Mouse (Mus musculus): ENCODE data around the gene Hsd11b1. TPM values are rescaled to one million over a fixed set of nuclear protein-coding genes. Genes with fewer than 3 reads are reported as not detected.

Gene Hsd11b1
- polyA plus RNA-seq, 1 experiment from 2014 or later = 184 TPM

DNA sequence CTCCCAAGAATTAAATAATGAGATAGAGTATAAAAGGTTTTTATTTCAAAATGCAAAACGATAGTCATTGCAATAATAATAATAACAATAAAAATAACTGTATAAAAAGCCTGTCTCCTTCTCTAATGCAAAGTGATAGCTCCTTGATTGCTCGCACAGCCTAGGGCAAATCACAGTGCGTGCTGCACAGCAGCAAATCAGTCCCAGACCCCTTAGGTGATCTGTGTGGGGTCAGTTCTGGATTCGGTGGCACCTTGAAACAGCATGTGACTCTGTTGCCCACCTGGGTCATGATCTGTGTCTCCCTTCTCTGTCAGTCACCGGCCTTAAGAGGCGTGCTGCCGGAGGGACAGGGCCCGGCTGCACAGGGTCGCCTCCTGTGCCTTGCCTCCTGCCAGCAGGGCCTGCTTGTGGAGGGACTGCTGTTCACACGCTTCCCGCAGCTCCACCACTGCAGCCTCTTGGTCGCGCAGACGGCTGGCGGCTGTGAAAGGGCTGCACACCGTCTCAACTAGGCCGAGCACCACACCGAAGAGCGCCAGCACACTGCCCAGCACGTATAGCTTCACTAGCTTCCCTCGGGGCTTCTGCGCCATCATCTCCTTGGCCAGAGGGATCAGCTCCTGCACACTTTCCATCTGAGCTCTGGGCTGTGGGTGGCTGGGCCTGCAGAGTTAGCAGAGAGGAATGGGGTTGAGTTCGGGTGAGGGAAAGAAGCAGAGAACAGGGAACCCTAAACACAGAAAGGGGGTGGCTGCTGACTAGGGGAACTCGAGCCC, 8.5 kb upstream of the Hsd11b1 start:
- Histone ChIP-seq H3K4me2 (replicated peaks; ENCODE audit: low read depth, low read length) (peak overlapping the region; percentile 58), H3K27ac (ENCODE audit: low read length) (peak overlapping the region; percentile 86), H3K36me3 (ENCODE audit: insufficient read depth, low read length) (no peaks in the 10 kb centered on the region), H3K4me3 (ENCODE audit: low read depth, low read length) (peak overlapping the region; percentile 47), H3K9ac (replicated peaks; ENCODE audit: low read depth) (peak overlapping the region; percentile 58), H3K9me3 (ENCODE audit: low read length) (no peaks in the 10 kb centered on the region), H3K4me1 (ENCODE audit: insufficient read depth, low read depth, low read length) (no peaks in the 10 kb centered on the region; the same call in 1 of the 2 replicates), H3K27me3 (replicated peaks; ENCODE audit: insufficient read depth, low read length) (no peaks in the 10 kb centered on the region)
- TF ChIP-seq CTCF (IDR thresholded peaks at IDR 0.05) (no peak), EP300 (IDR thresholded peaks at IDR 0.05) (no peak)
- peak; percentile 25 for ATAC-seq
- no peak for DNase-seq (ENCODE audit: low spot score)
- 21% methylated on average over 24 of the region's 24 CpGs for WGBS

DNA sequence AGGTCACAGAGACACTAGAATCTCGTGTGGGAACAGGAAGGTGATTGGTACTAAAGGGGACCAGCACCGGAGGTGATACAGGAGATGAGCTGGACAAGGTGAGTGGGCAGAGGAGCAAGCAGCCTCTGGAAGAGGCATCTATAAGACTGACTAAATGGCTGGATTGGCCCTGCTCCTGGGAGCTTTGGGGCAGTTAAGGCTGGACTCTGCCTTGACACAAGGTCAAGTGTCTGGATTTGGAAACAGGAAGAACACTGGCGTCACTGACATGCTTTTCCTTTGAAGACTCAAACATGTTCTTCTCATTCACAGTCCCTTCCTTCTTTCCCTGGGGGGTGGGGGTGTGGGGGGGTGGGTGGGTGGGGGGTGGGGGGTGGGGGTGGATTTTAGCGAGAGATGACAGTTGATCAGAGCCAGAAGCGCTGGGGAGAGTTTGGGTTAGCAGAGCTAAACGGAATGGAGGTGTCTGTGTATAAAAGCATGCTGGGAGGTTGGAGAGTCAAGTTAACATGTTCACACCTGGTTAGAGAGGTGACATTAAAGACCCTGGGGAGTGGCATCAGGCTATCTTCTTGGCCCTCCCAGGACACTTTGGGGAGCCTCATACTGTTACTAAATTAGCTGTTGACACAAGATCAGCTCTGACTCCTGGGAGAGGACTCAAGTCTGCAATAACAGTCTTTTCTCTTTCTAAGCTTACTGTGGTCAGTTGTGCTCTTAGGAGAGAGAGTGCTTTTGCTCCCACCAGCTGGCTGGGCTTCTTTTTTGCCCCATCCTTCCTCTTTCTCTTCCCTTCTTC, 7.3 kb upstream of the Hsd11b1 start:
- H3K36me3 ChIP-seq (ENCODE audit: insufficient read depth, low read length) = no peaks in the 10 kb centered on the region
- peak; percentile 22 for ATAC-seq
- no peaks in the 10 kb centered on the region for H3K27me3 ChIP-seq (replicated peaks; ENCODE audit: insufficient read depth, low read length)
- H3K9me3 ChIP-seq (ENCODE audit: low read length) = no peaks in the 10 kb centered on the region
- 43% methylated on average over 6 of the region's 6 CpGs for WGBS
- peak overlapping the region; percentile 47 for H3K4me3 ChIP-seq (ENCODE audit: low read depth, low read length)
- TF ChIP-seq CTCF (IDR thresholded peaks at IDR 0.05) (no peak), EP300 (IDR thresholded peaks at IDR 0.05) (no peak)
- H3K27ac ChIP-seq (ENCODE audit: low read length) = peak overlapping the region; percentile 86
- 0 out of 2 replicates have a peak overlapping the region, but pooled peaks have one; percentile 58 for H3K9ac ChIP-seq (replicated peaks; ENCODE audit: low read depth)
- no peaks in the 10 kb centered on the region; the same call in 1 of the 2 replicates for H3K4me1 ChIP-seq (ENCODE audit: insufficient read depth, low read depth, low read length)
- DNase-seq (ENCODE audit: low spot score) = peak; percentile 84
- peak overlapping the region; percentile 58 for H3K4me2 ChIP-seq (replicated peaks; ENCODE audit: low read depth, low read length)

DNA sequence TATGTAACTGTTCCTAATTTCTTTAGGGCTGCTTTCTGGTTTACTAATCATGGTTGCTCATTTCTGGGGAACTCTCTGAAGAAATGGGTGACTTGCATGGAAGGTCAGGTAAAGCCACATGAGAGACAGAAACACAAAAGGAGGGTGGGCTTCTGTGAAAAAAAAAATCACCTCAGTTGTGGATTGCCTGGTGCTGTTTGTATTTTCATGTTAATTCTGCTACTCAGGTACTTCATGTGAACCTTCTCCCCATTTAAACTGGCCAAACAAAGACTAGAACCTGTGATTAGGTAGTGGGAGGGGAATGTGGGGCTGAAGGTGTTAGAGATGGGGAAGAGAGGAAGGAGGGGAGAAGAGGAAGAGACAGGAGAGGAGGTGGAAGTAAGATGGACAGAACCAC, 1.9 kb upstream of the Hsd11b1 start:
- no peaks in the 10 kb centered on the region for H3K27me3 ChIP-seq (replicated peaks; ENCODE audit: insufficient read depth, low read length)
- DNase-seq (ENCODE audit: low spot score) (no peak), ATAC-seq (no peak)
- TF ChIP-seq CTCF (IDR thresholded peaks at IDR 0.05) (no peak), EP300 (IDR thresholded peaks at IDR 0.05) (no peak)
- no peak overlapping the region for H3K27ac ChIP-seq (ENCODE audit: low read length)
- H3K4me1 ChIP-seq (ENCODE audit: insufficient read depth, low read depth, low read length) = peaks cover 5% of the 10 kb centered on the region; the same call in 1 of the 2 replicates
- H3K9me3 ChIP-seq (ENCODE audit: low read length) = no peaks in the 10 kb centered on the region
- no peak overlapping the region for H3K9ac ChIP-seq (replicated peaks; ENCODE audit: low read depth)
- H3K36me3 ChIP-seq (ENCODE audit: insufficient read depth, low read length) = no peaks in the 10 kb centered on the region
- no peak overlapping the region for H3K4me3 ChIP-seq (ENCODE audit: low read depth, low read length)
- no peak overlapping the region for H3K4me2 ChIP-seq (replicated peaks; ENCODE audit: low read depth, low read length)

DNA sequence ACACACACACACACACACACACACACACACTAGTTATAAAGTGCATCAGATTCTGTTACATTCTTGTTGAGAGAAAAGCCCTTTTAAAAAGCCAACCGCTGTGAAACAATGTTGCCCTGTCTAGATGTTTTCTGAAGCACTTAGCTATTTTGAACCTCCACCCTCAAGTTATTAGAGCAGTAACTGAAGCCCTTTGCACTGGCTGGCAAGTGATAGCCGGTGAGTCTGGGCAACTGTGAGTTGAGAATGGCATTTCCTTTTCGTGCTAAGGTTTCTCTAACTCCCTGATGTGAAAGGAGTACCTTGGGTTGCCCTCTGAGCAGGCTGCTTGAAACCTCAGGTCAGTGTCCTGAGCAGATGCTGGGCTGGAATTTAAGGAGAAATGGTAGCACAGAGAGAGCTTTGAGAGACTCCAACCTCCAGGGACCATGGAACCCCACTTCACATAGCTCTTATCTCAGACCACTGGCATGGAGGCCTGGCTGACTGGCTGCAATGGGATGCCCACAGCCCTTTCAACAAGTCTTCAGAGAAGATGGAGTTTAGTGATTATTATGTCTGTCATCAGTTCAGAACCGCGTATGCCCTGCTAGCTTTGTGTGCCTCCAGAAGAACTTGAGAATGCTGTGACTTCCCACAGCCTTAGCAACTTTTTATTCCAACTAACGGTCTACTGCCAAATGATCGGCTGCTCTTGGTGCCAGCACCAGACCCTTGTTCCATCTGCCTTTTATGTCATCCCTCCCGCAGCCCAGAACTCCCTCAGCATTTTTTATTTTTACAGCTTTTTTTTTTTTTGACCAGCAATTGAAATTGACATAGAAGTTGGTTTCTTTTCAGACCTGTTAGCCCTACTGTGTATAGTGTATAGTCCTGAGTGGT, 608 bp downstream of the Hsd11b1 start:
- peak overlapping the region; percentile 45 for H3K4me2 ChIP-seq (replicated peaks; ENCODE audit: low read depth, low read length)

DNA sequence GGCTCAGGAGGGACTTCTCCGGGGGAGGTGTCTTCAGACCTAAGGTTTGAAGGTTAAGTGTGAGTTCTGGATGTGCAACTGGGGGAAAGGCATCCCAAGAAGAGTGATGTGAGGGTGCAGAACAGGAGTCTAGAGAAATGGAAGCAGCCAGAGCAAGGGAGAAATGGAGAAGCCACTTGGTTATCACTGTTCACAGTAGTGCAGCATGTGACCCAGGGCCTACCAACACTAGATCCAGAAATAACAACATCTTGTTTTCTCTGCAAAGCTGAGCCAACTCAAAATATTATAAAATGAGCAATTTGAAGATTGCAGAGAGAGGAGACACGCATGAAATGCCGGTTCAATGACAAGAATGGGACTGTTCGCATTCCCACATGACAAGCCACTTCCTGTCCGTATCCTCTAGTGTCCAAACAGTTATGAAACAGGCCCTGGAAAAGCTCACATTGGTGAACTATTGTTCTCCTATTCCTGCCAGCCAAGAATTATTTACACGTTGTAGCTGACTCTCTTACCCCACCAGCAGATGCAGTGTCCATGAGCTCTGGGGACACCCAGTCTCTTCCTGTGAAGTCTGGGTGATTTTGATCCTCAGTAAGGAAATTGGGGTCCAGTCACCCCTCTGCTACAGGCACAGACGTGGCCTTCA, 1.9 kb downstream of the Hsd11b1 start:
- peak overlapping the region; percentile 45; the same call in 1 of the 2 replicates for H3K4me2 ChIP-seq (replicated peaks; ENCODE audit: low read depth, low read length)
- H3K9me3 ChIP-seq (ENCODE audit: low read length) = no peaks in the 10 kb centered on the region
- peaks cover 5% of the 10 kb centered on the region; the same call in 1 of the 2 replicates for H3K4me1 ChIP-seq (ENCODE audit: insufficient read depth, low read depth, low read length)
- WGBS = 29% methylated on average over 7 of the region's 7 CpGs
- peak; percentile 88 for ATAC-seq
- peak overlapping the region; percentile 85 for H3K27ac ChIP-seq (ENCODE audit: low read length)
- no peak overlapping the region for H3K9ac ChIP-seq (replicated peaks; ENCODE audit: low read depth)
- DNase-seq (ENCODE audit: low spot score) = peak; percentile 93
- no peaks in the 10 kb centered on the region for H3K27me3 ChIP-seq (replicated peaks; ENCODE audit: insufficient read depth, low read length)
- H3K36me3 ChIP-seq (ENCODE audit: insufficient read depth, low read length) = no peaks in the 10 kb centered on the region
- H3K4me3 ChIP-seq (ENCODE audit: low read depth, low read length) = no peak overlapping the region
- TF ChIP-seq CTCF (IDR thresholded peaks at IDR 0.05) (0 out of 2 replicates have a peak, but pooled peaks have one; percentile 6), EP300 (IDR thresholded peaks at IDR 0.05) (peak; percentile 91)

More for the DNA sequence above, 608 bp downstream of the Hsd11b1 start:
- no peak for DNase-seq (ENCODE audit: low spot score)
- WGBS = 58% methylated on average over 8 of the region's 8 CpGs
- H3K4me1 ChIP-seq (ENCODE audit: insufficient read depth, low read depth, low read length) = peaks cover 5% of the 10 kb centered on the region; the same call in 1 of the 2 replicates
- ATAC-seq = no peak
- H3K4me3 ChIP-seq (ENCODE audit: low read depth, low read length) = peak overlapping the region; percentile 6
- H3K36me3 ChIP-seq (ENCODE audit: insufficient read depth, low read length) = no peaks in the 10 kb centered on the region
- H3K27me3 ChIP-seq (replicated peaks; ENCODE audit: insufficient read depth, low read length) = no peaks in the 10 kb centered on the region
- H3K9ac ChIP-seq (replicated peaks; ENCODE audit: low read depth) = no peak overlapping the region
- H3K27ac ChIP-seq (ENCODE audit: low read length) = peak overlapping the region; percentile 85
- no peak for TF ChIP-seq EP300 (IDR thresholded peaks at IDR 0.05)
- TF ChIP-seq CTCF (IDR thresholded peaks at IDR 0.05) = no peak
- no peaks in the 10 kb centered on the region for H3K9me3 ChIP-seq (ENCODE audit: low read length)
